Mouse (Mus musculus): ENCODE results near the gene Cnn3.

- TF ChIP-seq CTCF (IDR thresholded peaks at IDR 0.05; ENCODE audit: borderline replicate concordance, extremely low read depth, insufficient read depth, insufficient read length) (no peak), POLR2A (IDR thresholded peaks at IDR 0.05; ENCODE audit: borderline replicate concordance, extremely low read depth, insufficient read depth, insufficient read length, poor library complexity, severe bottlenecking) (no peak)
These were observed 9.8 kb upstream of the Cnn3 start for GRCm38 (mm10) chr3:121416171-121417154.
